Mouse (Mus musculus) hindbrain, postnatal 0 days (tissue): ENCODE measurements around the gene Wwp2. TPM values are rescaled to one million over a fixed set of nuclear protein-coding genes. Genes with fewer than 3 reads are reported as not detected.

Source experiments
- ATAC-seq: fragments of 200-750 bp; cut with Nextera tagmentation; 2 replicates; pipeline ENCODE4 v1.8.0; 2017; ENCODE audit warnings: mild to moderate bottlenecking, moderate TSS enrichment, moderate library complexity
- DNase-seq: peaks from one replicate; pipeline ENCODE4 v3.0.0-alpha.2; 2015; ENCODE audit warnings: low spot score
- H3K27ac ChIP-seq: fragments of 300-500 bp; sonication (generic); 2 replicates; pipeline ENCODE4 v1.5.1; 2014; ENCODE audit warnings: mild to moderate bottlenecking
- H3K27me3 ChIP-seq: fragments of 300-500 bp; sonication (generic); 2 replicates; pipeline ENCODE4 v1.6.1; 2014; ENCODE audit warnings: low read length, mixed read lengths; ENCODE audit not compliant: insufficient read depth
- H3K36me3 ChIP-seq: fragments of 300-500 bp; sonication (generic); 2 replicates; pipeline ENCODE4 v1.6.1; 2014; ENCODE audit warnings: low read length, mixed read lengths; ENCODE audit not compliant: insufficient read depth
- H3K4me1 ChIP-seq: fragments of 300-500 bp; sonication (generic); 2 replicates; pipeline ENCODE4 v1.6.1; 2014; ENCODE audit warnings: antibody characterized with exemption, low read length, mixed read lengths; ENCODE audit not compliant: insufficient read depth
- H3K4me2 ChIP-seq: fragments of 300-500 bp; sonication (generic); 2 replicates; pipeline ENCODE4 v1.6.1; 2014; ENCODE audit warnings: low read depth, mild to moderate bottlenecking, low read length, moderate library complexity, mixed read lengths
- H3K4me3 ChIP-seq: fragments of 300-500 bp; sonication (generic); 2 replicates; pipeline ENCODE4 v1.5.1; 2014; ENCODE audit warnings: low read length
- H3K9ac ChIP-seq: fragments of 300-500 bp; sonication (generic); replicated peaks from 2 replicates; pipeline ENCODE4 v1.6.1; 2014; ENCODE audit warnings: mild to moderate bottlenecking, low read length, moderate library complexity, mixed read lengths
- H3K9me3 ChIP-seq: fragments of 300-500 bp; sonication (generic); 2 replicates; pipeline ENCODE4 v1.6.1; 2016; ENCODE audit warnings: low read length, mixed read lengths
- CTCF ChIP-seq: IDR thresholded peaks from 2 replicates; pipeline ENCODE4 v1.5.1; 2016; ENCODE audit warnings: antibody characterized with exemption, control low read depth, low read depth
- WGBS: fragments of 180-500 bp; shearing (Covaris S2); extraction: QIAGEN DNeasy Blood & Tissue Kit; methylation state at CpG from one replicate; pipeline ENCODE4 v1.1.7; 2014; 5-methylcytosine and 5-hydroxymethylcytosine counted together
- polyA plus RNA-seq: library from polyadenylated mRNA; unstranded; fragments of >200 nt; fragmentation: Nextera tagmentation; extraction: Ambion mirVana; gene quantifications from 2 replicates; pipeline ENCODE4 v1.2.1, GENCODE M21; 2015
- total RNA-seq: library from RNA; depleted of rRNA; stranded (reverse); fragments of >200 nt; gene quantifications from 2 replicates; pipeline ENCODE4 v1.2.3, GENCODE M21; 2014

Gene Wwp2
- total and polyA plus RNA-seq, 2 experiments from 2014 or later, result 33.0 to 41.9 TPM

DNA sequence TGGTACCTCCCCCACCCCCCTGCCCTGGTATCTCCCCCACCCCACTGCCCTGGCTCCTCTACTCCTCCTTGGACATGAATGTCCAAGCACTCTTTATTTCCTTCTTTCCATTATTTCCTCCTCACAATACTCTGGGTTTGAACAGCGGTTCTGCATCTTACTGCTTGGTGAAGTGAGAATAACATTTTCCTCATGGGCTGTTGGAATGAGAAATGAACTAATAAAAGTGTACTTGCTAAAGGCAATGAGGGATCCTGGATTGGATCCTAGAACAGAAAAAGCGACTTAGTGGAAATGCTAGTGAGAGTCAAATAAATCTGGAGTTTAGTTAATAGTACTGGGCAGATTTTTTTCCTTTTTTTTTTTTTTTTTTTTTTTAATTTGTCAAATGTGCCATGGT lies 77.1 kb downstream of the Wwp2 start:
- no peak overlapping the region for H3K4me2 ChIP-seq
- TF ChIP-seq CTCF, result no peak
- no peak overlapping the region for H3K27ac ChIP-seq
- 71% methylated on average over 2 of the region's 2 CpGs for WGBS
- ATAC-seq, result no peak
- H3K27me3 ChIP-seq, result no peaks in the 10 kb centered on the region
- H3K4me1 ChIP-seq, result no peaks in the 10 kb centered on the region
- H3K36me3 ChIP-seq, result 0 out of 2 replicates have a peak, but pooled peaks cover 4% of the 10 kb centered on the region
- H3K9me3 ChIP-seq, result no peaks in the 10 kb centered on the region
- no peak overlapping the region for H3K9ac ChIP-seq
- H3K4me3 ChIP-seq, result no peak overlapping the region
- DNase-seq, result no peak

DNA sequence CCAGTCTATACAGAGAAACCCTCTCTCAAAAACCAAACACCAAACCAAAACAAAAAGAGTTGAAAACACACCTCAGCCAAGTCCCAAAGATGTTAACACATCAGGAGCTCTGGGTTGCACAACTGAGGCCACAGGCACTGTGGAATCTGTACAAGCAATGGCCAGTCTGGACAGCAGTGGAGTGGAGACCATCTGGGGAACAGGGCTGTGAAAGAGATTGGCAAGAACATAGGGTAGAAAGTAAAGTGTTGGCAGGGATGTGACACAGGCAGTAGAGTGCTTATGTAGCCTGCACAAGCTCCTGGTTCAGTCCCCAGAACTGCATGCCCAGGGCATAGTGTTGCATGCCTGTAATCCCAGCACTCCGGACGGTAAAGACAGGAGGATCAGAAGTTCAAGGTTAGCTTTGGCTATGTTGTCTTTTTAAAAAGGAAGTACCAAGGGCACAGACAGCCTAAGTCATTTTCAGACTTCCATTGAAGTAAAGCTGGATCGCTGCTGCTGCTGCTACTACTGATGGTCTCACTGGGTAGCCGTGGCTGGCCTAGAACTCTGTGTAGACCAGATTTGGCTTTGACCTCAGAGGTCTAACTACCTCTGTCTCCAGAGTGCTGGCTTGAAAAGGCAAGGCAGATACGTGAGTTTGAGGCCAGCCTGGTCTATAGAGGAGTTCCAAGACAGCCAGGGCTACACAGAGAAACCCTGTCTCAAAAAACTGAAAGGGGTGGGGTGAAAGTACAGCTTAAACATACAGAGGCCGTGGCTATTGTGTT lies 79.0 kb downstream of the Wwp2 start:
- DNase-seq (no peak), ATAC-seq (no peak)
- WGBS, result 85% methylated on average over 6 of the region's 6 CpGs
- no peak overlapping the region for H3K4me3 ChIP-seq
- H3K4me1 ChIP-seq, result no peaks in the 10 kb centered on the region
- no peak overlapping the region for H3K27ac ChIP-seq
- H3K9me3 ChIP-seq, result no peaks in the 10 kb centered on the region
- no peak overlapping the region for H3K9ac ChIP-seq
- H3K27me3 ChIP-seq, result no peaks in the 10 kb centered on the region
- H3K36me3 ChIP-seq, result 0 out of 2 replicates have a peak, but pooled peaks cover 4% of the 10 kb centered on the region
- no peak overlapping the region for H3K4me2 ChIP-seq
- no peak for TF ChIP-seq CTCF

DNA sequence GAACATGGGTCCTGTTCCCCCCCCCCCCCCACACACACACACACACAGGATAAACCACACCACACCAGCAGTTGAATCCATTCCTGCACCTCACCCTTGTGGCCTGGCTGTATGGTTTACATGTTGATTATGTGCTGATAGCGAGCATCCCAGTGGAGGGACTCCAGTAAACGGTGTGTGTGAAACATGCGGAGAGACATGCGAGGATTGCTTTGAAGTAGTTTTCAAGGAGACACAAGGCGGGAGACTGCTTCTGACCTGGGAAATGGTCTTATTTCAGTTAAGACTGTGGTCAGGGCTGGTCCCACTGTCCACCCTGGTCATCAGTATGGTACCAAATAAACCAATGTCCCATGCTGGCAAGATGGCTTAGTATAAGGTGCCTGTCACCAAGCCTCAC lies 82.6 kb downstream of the Wwp2 start:
- Histone ChIP-seq H3K4me3 (no peak overlapping the region), H3K4me1 (no peaks in the 10 kb centered on the region), H3K27me3 (no peaks in the 10 kb centered on the region), H3K4me2 (no peak overlapping the region), H3K36me3 (0 out of 2 replicates have a peak, but pooled peaks cover 4% of the 10 kb centered on the region), H3K9me3 (no peaks in the 10 kb centered on the region), H3K9ac (no peak overlapping the region), H3K27ac (no peak overlapping the region)
- no peak for TF ChIP-seq CTCF
- ATAC-seq (no peak), DNase-seq (no peak)
- 83% methylated on average over 5 of the region's 5 CpGs for WGBS

DNA sequence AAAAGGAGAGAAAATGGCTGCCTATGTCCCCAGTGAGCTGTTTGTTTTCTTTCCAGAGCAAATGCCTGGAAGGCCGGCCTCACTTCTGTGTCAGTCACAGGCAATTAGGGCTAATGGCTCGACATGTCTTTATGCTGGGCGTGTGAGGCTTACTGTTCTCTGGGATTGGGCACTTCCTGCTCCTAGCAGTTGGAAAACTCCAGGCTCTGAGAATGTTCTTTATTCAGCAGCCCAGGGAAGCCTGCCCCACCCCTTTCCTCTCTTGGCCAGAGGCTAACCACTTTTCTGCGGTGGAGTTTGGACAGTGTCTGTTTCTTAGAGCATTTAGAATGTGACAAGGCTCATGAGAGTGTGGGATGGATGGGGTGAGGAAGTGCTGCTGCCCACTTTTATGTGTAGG lies 83.7 kb downstream of the Wwp2 start:
- H3K27me3 ChIP-seq, result no peaks in the 10 kb centered on the region
- H3K27ac ChIP-seq, result no peak overlapping the region
- TF ChIP-seq CTCF, result no peak
- peak; percentile 61; the same call in 1 of the 2 replicates for ATAC-seq
- DNase-seq, result peak; percentile 60
- H3K4me1 ChIP-seq, result no peaks in the 10 kb centered on the region
- H3K4me3 ChIP-seq, result no peak overlapping the region
- WGBS, result 15% methylated on average over 4 of the region's 4 CpGs
- H3K4me2 ChIP-seq, result no peak overlapping the region
- H3K36me3 ChIP-seq, result 0 out of 2 replicates have a peak, but pooled peaks cover 4% of the 10 kb centered on the region
- no peak overlapping the region for H3K9ac ChIP-seq
- H3K9me3 ChIP-seq, result no peaks in the 10 kb centered on the region

DNA sequence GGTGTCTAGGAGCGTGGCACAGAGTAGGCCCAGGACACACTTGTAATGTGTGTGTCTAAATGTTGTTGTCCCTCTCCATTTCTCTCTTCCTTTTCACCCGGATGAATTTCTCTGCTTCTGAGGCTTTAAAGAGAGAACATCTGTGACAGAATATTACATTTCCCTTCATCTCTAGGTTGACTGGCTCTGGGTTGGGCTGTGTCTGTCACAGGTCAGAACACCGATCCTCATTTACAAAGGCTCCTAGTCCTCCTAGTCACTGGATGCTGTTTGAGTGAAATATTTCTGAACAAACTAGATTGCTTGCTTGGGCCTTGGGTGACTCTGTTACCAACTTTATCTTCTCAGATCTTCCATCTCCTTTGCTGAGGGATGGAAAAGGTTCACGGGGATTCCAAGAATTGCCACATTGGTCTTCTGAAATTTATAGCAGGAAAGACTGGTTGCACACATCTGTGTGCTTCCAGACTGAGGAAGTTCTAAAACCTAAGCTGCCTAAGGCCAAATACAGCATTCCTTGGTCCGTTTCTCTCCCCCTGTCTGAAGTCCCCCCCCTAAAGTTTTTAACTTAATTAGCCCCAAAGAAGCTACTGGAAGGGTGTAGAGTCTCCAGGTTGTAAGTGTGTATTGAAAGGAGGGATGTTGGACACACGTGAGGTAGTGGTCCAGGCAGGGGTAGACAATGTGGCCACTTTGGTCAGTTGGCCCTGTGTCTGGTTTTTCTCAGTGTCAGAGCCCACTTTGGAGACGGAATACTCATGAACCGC lies 85.8 kb downstream of the Wwp2 start:
- Histone ChIP-seq H3K36me3 (0 out of 2 replicates have a peak, but pooled peaks cover 4% of the 10 kb centered on the region), H3K4me3 (no peak overlapping the region), H3K4me2 (no peak overlapping the region), H3K9me3 (no peaks in the 10 kb centered on the region), H3K27ac (no peak overlapping the region), H3K27me3 (no peaks in the 10 kb centered on the region), H3K9ac (no peak overlapping the region), H3K4me1 (no peaks in the 10 kb centered on the region)
- 84% methylated on average over 8 of the region's 8 CpGs for WGBS
- ATAC-seq, result no peak
- no peak for TF ChIP-seq CTCF
- DNase-seq, result no peak

DNA sequence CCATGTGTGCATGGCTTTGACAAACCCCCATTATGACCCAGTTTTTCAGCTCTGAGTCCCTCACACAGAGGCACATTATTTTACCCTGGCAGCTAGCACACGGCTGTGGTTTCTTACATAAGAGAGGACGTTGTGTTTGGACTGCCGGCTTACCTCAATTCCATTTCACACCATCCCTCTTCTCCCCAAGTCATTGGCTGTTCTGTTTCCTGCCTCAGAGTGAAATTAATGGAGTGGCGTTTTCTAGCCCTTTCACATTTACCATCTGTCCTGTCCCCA lies 86.3 kb downstream of the Wwp2 start:
- peak; percentile 22 for DNase-seq
- H3K4me3 ChIP-seq, result no peak overlapping the region
- H3K4me1 ChIP-seq, result no peaks in the 10 kb centered on the region
- no peaks in the 10 kb centered on the region for H3K9me3 ChIP-seq
- H3K4me2 ChIP-seq, result no peak overlapping the region
- TF ChIP-seq CTCF, result no peak
- H3K9ac ChIP-seq, result no peak overlapping the region
- H3K36me3 ChIP-seq, result 0 out of 2 replicates have a peak, but pooled peaks cover 4% of the 10 kb centered on the region
- ATAC-seq, result peak; percentile 63; the same call in 1 of the 2 replicates
- WGBS, result 79% methylated on average over 4 of the region's 4 CpGs
- H3K27me3 ChIP-seq, result no peaks in the 10 kb centered on the region
- no peak overlapping the region for H3K27ac ChIP-seq

DNA sequence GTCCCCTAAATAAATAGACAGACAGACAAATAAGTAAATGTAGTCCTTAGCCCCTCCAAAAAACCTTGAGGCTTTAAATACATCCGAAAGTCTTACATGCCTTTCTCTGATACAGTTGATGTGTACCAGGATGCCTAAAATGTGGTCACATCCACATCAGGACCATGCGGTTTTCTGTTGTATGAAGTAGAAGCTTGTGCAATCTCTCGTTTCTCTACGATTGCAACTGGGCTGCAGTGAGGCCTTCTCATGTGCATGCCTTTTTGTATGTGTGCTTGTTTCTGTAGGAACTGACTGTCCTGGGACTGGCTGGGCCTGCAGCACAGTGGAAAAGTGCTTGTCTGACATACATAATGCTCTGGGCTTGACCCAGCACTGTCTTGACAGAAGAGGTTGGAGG lies 88.4 kb downstream of the Wwp2 start:
- no peak overlapping the region for H3K4me3 ChIP-seq
- no peaks in the 10 kb centered on the region for H3K27me3 ChIP-seq
- no peak for ATAC-seq
- H3K4me2 ChIP-seq, result no peak overlapping the region
- H3K36me3 ChIP-seq, result no peaks in the 10 kb centered on the region
- no peak for TF ChIP-seq CTCF
- 88% methylated on average over 4 of the region's 4 CpGs for WGBS
- H3K9ac ChIP-seq, result no peak overlapping the region
- no peak for DNase-seq
- H3K9me3 ChIP-seq, result no peaks in the 10 kb centered on the region
- H3K27ac ChIP-seq, result no peak overlapping the region
- no peaks in the 10 kb centered on the region for H3K4me1 ChIP-seq
